ENCODE assay signal across 37 mouse cellular contexts in genomic region chr11:6593406-6593805, GRCm38 (mm10). TPM values are rescaled to one million over a fixed set of nuclear protein-coding genes. Genes with fewer than 3 reads are reported as not detected.
A peak's percentile ranks its signal among the peaks of the same experiment; 100 is the strongest.
DNase-seq lines count a peak whose midpoint lies in the region; ATAC-seq and TF ChIP-seq lines count a peak whose summit lies in the region.
"Had no signal": no experiment of that assay in that cellular context is flagged by ENCODE, and none has a peak within 500 bp of the region (broad histone marks: within the 10 kb centered on the region; RNA-seq: fewer than 3 reads in every experiment).

No protein-coding gene starts in this region.

- DNase-seq in hindbrain, postnatal 0 days (ENCODE audit: low spot score) = no peak
- no peak for DNase-seq in embryonic facial prominence, embryonic 14.5 days (ENCODE audit: low spot score)
- DNase-seq in urinary bladder, postnatal 25 days (ENCODE audit: low spot score) = no peak
- DNase-seq: adrenal gland, adult 2 months; adrenal gland, postnatal 36 days; cerebellum, adult 8-10 months; cerebellum, postnatal 25 days; gastrocnemius, postnatal 14 days; kidney, adult 11 months; lung, adult 18-20 months; lung, postnatal 4 days; midbrain, embryonic 14.5 days; right cerebral cortex, postnatal 25 days; thymus, adult 18-20 months; thymus, postnatal 25 days had no signal

- H3K4me1 ChIP-seq in hindbrain, postnatal 0 days (ENCODE audit: insufficient read depth, low read length) = no peaks in the 10 kb centered on the region
- peaks cover 11% of the 10 kb centered on the region for H3K4me1 ChIP-seq in hindbrain, embryonic 13.5 days (replicated peaks)
- peaks cover 73% of the 10 kb centered on the region for H3K4me1 ChIP-seq in E14TG2a.4 (replicated peaks; ENCODE audit: low read depth, low read length)
- no peaks in the 10 kb centered on the region for H3K4me1 ChIP-seq in embryonic facial prominence, embryonic 14.5 days (ENCODE audit: control insufficient read depth, insufficient read depth, low read length)
- H3K4me1 ChIP-seq in stomach, embryonic 16.5 days (ENCODE audit: control insufficient read depth, insufficient read depth, low read length) = 0 out of 2 replicates have a peak, but pooled peaks cover 3% of the 10 kb centered on the region
- H3K4me1 ChIP-seq: stomach, embryonic 15.5 days had no signal

- H3K4me2 ChIP-seq in hindbrain, postnatal 0 days (ENCODE audit: low read depth, low read length) = no peak overlapping the region
- H3K4me2 ChIP-seq in hindbrain, embryonic 13.5 days = no peak overlapping the region
- H3K4me2 ChIP-seq in embryonic facial prominence, embryonic 14.5 days (ENCODE audit: low read depth, low read length) = no peak overlapping the region
- no peak overlapping the region for H3K4me2 ChIP-seq in stomach, embryonic 16.5 days (ENCODE audit: low read depth, low read length)
- H3K4me2 ChIP-seq: embryonic facial prominence, embryonic 12.5 days; forebrain, embryonic 12.5 days; heart, embryonic 15.5 days; limb, embryonic 13.5 days; neural tube, embryonic 15.5 days; stomach, embryonic 15.5 days had no signal

- ATAC-seq in hindbrain, postnatal 0 days = no peak
- no peak for ATAC-seq in hindbrain, embryonic 13.5 days (ENCODE audit: low FRiP score)
- no peak for ATAC-seq in embryonic facial prominence, embryonic 14.5 days (ENCODE audit: low read depth)
- ATAC-seq in stomach, embryonic 16.5 days (ENCODE audit: insufficient read depth, low FRiP score) = no peak
- ATAC-seq in monocyte, adult 5-6 weeks (replicated peaks; ENCODE audit: insufficient number of reproducible peaks, low FRiP score, low TSS enrichment, poor library complexity, severe bottlenecking) = no peak
- ATAC-seq: lung, postnatal 0 days had no signal

- H3K36me3 ChIP-seq in hindbrain, postnatal 0 days (ENCODE audit: insufficient read depth, low read length) = peaks cover 49% of the 10 kb centered on the region; the same call in 1 of the 2 replicates
- H3K36me3 ChIP-seq in hindbrain, embryonic 13.5 days = peaks cover 97% of the 10 kb centered on the region
- H3K36me3 ChIP-seq in E14TG2a.4 (ENCODE audit: insufficient read depth, low read length) = peaks cover 75% of the 10 kb centered on the region
- peaks cover 97% of the 10 kb centered on the region for H3K36me3 ChIP-seq in embryonic facial prominence, embryonic 14.5 days (ENCODE audit: control insufficient read depth, insufficient read depth, low read length)
- peaks cover 21% of the 10 kb centered on the region for H3K36me3 ChIP-seq in stomach, embryonic 16.5 days (ENCODE audit: control insufficient read depth, insufficient read depth, low read length)

- no peaks in the 10 kb centered on the region for H3K27me3 ChIP-seq in hindbrain, postnatal 0 days (ENCODE audit: insufficient read depth, low read length)
- no peaks in the 10 kb centered on the region for H3K27me3 ChIP-seq in hindbrain, embryonic 13.5 days
- no peaks in the 10 kb centered on the region for H3K27me3 ChIP-seq in E14TG2a.4 (ENCODE audit: insufficient read depth, low read length)
- H3K27me3 ChIP-seq in embryonic facial prominence, embryonic 14.5 days (replicated peaks; ENCODE audit: control insufficient read depth, insufficient read depth, low read length) = no peaks in the 10 kb centered on the region
- H3K27me3 ChIP-seq in stomach, embryonic 16.5 days (ENCODE audit: control insufficient read depth, insufficient read depth, low read length) = no peaks in the 10 kb centered on the region
- H3K27me3 ChIP-seq: embryonic facial prominence, embryonic 12.5 days; forebrain, embryonic 12.5 days; heart, embryonic 15.5 days; limb, embryonic 13.5 days; neural tube, embryonic 15.5 days; stomach, embryonic 15.5 days had no signal

- no peak overlapping the region for H3K9ac ChIP-seq in hindbrain, postnatal 0 days (replicated peaks; ENCODE audit: low read length)
- no peak overlapping the region for H3K9ac ChIP-seq in hindbrain, embryonic 13.5 days
- no peak overlapping the region for H3K9ac ChIP-seq in embryonic facial prominence, embryonic 14.5 days (ENCODE audit: low read depth, low read length)
- no peak overlapping the region; the same call in 1 of the 2 replicates for H3K9ac ChIP-seq in stomach, embryonic 16.5 days (ENCODE audit: low read length)
- H3K9ac ChIP-seq: embryonic facial prominence, embryonic 12.5 days; forebrain, embryonic 12.5 days; heart, embryonic 15.5 days; limb, embryonic 13.5 days; neural tube, embryonic 15.5 days; stomach, embryonic 15.5 days had no signal

- H3K9me3 ChIP-seq in hindbrain, postnatal 0 days (ENCODE audit: low read length) = no peaks in the 10 kb centered on the region
- no peaks in the 10 kb centered on the region for H3K9me3 ChIP-seq in hindbrain, embryonic 13.5 days
- H3K9me3 ChIP-seq in E14TG2a.4 (ENCODE audit: low read length) = no peaks in the 10 kb centered on the region
- H3K9me3 ChIP-seq in embryonic facial prominence, embryonic 14.5 days (ENCODE audit: control insufficient read depth, low read length) = no peaks in the 10 kb centered on the region
- no peaks in the 10 kb centered on the region for H3K9me3 ChIP-seq in stomach, embryonic 16.5 days (replicated peaks; ENCODE audit: control insufficient read depth, low read length)
- H3K9me3 ChIP-seq: embryonic facial prominence, embryonic 12.5 days; forebrain, embryonic 12.5 days; heart, embryonic 10.5 days; heart, embryonic 15.5 days; limb, embryonic 13.5 days; neural tube, embryonic 15.5 days; stomach, embryonic 15.5 days had no signal

- WGBS in hindbrain, postnatal 0 days = 65% methylated on average over 11 of the region's 11 CpGs
- WGBS in hindbrain, embryonic 13.5 days = 77% methylated on average over 11 of the region's 11 CpGs
- WGBS in embryonic facial prominence, embryonic 14.5 days = 65% methylated on average over 9 of the region's 11 CpGs
- WGBS in stomach, embryonic 16.5 days = 70% methylated on average over 11 of the region's 11 CpGs

- TF ChIP-seq CTCF in hindbrain, postnatal 0 days (IDR thresholded peaks at IDR 0.05; ENCODE audit: low read depth) = no peak
- TF ChIP-seq CTCF in E14TG2a.4 (conservative IDR thresholded peaks at IDR 0.05; ENCODE audit: low read length) = no peak

- H3K4me3 ChIP-seq in hindbrain, postnatal 0 days (ENCODE audit: low read length) = no peak overlapping the region
- no peak overlapping the region for H3K4me3 ChIP-seq in hindbrain, embryonic 13.5 days
- peak overlapping the region; percentile 53 for H3K4me3 ChIP-seq in E14TG2a.4 (replicated peaks; ENCODE audit: low read length)
- H3K4me3 ChIP-seq in embryonic facial prominence, embryonic 14.5 days (ENCODE audit: low read depth, low read length) = no peak overlapping the region
- H3K4me3 ChIP-seq in stomach, embryonic 16.5 days (replicated peaks; ENCODE audit: low read length) = no peak overlapping the region
- H3K4me3 ChIP-seq: embryonic facial prominence, embryonic 12.5 days; erythroblast, embryonic 14.5 days; forebrain, embryonic 12.5 days; heart, embryonic 10.5 days; heart, embryonic 15.5 days; limb, embryonic 13.5 days; neural tube, embryonic 15.5 days; stomach, embryonic 15.5 days had no signal

- H3K27ac ChIP-seq in hindbrain, postnatal 0 days = peak overlapping the region; percentile 1; the same call in 1 of the 2 replicates
- H3K27ac ChIP-seq in hindbrain, embryonic 13.5 days = no peak overlapping the region
- peak overlapping the region; percentile 44; the same call in 1 of the 2 replicates for H3K27ac ChIP-seq in embryonic facial prominence, embryonic 14.5 days (replicated peaks; ENCODE audit: low read depth, low read length)
- 0 out of 2 replicates have a peak overlapping the region, but pooled peaks have one; percentile 43 for H3K27ac ChIP-seq in stomach, embryonic 16.5 days (ENCODE audit: low read length)
- H3K27ac ChIP-seq: forebrain, embryonic 12.5 days; heart, embryonic 10.5 days; heart, embryonic 15.5 days; limb, embryonic 13.5 days; neural tube, embryonic 15.5 days had no signal

RNA-seq across cellular contexts. Expression of gene Nacad, which starts 12.4 kb away (rescaled TPM):
- total RNA-seq in hindbrain, postnatal 0 days (2014; rRNA removed) = 84.0 and 84.9 TPM in 2 replicates
- polyA plus RNA-seq in hindbrain, postnatal 0 days (2015; fragmentation: Nextera tagmentation; extraction: Ambion mirVana) = 54.7 and 56.7 TPM in 2 replicates
- 87.6 and 90.0 TPM in 2 replicates for polyA plus RNA-seq in hindbrain, embryonic 13.5 days (2015; fragmentation: Nextera tagmentation; extraction: Ambion mirVana)
- 7.0 and 8.5 TPM in 2 replicates for polyA plus RNA-seq in embryonic facial prominence, embryonic 14.5 days (2014; fragmentation: Nextera tagmentation; extraction: Ambion mirVana)
- polyA plus RNA-seq in stomach, embryonic 16.5 days (2015; fragmentation: Nextera tagmentation; extraction: Ambion mirVana) = 7.2 and 9.4 TPM in 2 replicates
- 0.78 to 2.7 TPM (median 0.85 TPM) in 3 replicates for total RNA-seq in monocyte, adult 5-6 weeks (2017)
- total RNA-seq: granulocyte monocyte progenitor cell, adult 5-6 weeks; megakaryocyte-erythroid progenitor cell, adult 5-6 weeks had no signal

RNA-seq across cellular contexts. Expression of gene Tbrg4, which starts 32.5 kb away (rescaled TPM):
- total RNA-seq in hindbrain, postnatal 0 days (2014; rRNA removed) = 44.0 and 53.5 TPM in 2 replicates
- polyA plus RNA-seq in hindbrain, postnatal 0 days (2015; fragmentation: Nextera tagmentation; extraction: Ambion mirVana) = 31.3 and 34.7 TPM in 2 replicates
- polyA plus RNA-seq in hindbrain, embryonic 13.5 days (2015; fragmentation: Nextera tagmentation; extraction: Ambion mirVana) = 29.2 and 34.0 TPM in 2 replicates
- 33.7 and 35.7 TPM in 2 replicates for polyA plus RNA-seq in embryonic facial prominence, embryonic 14.5 days (2014; fragmentation: Nextera tagmentation; extraction: Ambion mirVana)
- 40.4 and 44.0 TPM in 2 replicates for polyA plus RNA-seq in stomach, embryonic 16.5 days (2015; fragmentation: Nextera tagmentation; extraction: Ambion mirVana)
- 14.7 to 21.2 TPM (median 15.2 TPM) in 3 replicates for total RNA-seq in monocyte, adult 5-6 weeks (2017)

RNA-seq across cellular contexts. Expression of gene Wap, which starts 45.0 kb away (rescaled TPM):
- not detected in 2 replicates for total RNA-seq in hindbrain, postnatal 0 days (2014; rRNA removed)
- not detected in 2 replicates for polyA plus RNA-seq in hindbrain, postnatal 0 days (2015; fragmentation: Nextera tagmentation; extraction: Ambion mirVana)
- not detected in 2 replicates for polyA plus RNA-seq in hindbrain, embryonic 13.5 days (2015; fragmentation: Nextera tagmentation; extraction: Ambion mirVana)
- polyA plus RNA-seq in embryonic facial prominence, embryonic 14.5 days (2014; fragmentation: Nextera tagmentation; extraction: Ambion mirVana) = not detected in 2 replicates
- polyA plus RNA-seq in stomach, embryonic 16.5 days (2015; fragmentation: Nextera tagmentation; extraction: Ambion mirVana) = not detected in 2 replicates
- not detected in 3 replicates for total RNA-seq in monocyte, adult 5-6 weeks (2017)
- total RNA-seq: adrenal gland, adult 2 months; adrenal gland, postnatal 36 days; gastrocnemius, postnatal 14 days; granulocyte monocyte progenitor cell, adult 5-6 weeks; heart, postnatal 25 days; layer of hippocampus, adult 18-20 months; layer of hippocampus, postnatal 10 days; left cerebral cortex, adult 18-20 months; left cerebral cortex, postnatal 25 days; megakaryocyte-erythroid progenitor cell, adult 5-6 weeks had no signal
- polyA plus RNA-seq: adrenal gland, adult 2 months; embryonic facial prominence, embryonic 12.5 days; erythroblast, embryonic 14.5 days; forebrain, embryonic 12.5 days; heart, embryonic 10.5 days; heart, embryonic 15.5 days; hindbrain, embryonic 11.5 days; kidney, embryonic 14.5 days; limb, embryonic 13.5 days; lung, postnatal 0 days; midbrain, embryonic 14.5 days; neural tube, embryonic 15.5 days; stomach, embryonic 15.5 days had no signal

RNA-seq across cellular contexts. Expression of gene Ccm2, which starts 46.7 kb away (rescaled TPM):
- 62.8 and 77.5 TPM in 2 replicates for total RNA-seq in hindbrain, postnatal 0 days (2014; rRNA removed)
- 74.1 and 80.2 TPM in 2 replicates for polyA plus RNA-seq in hindbrain, postnatal 0 days (2015; fragmentation: Nextera tagmentation; extraction: Ambion mirVana)
- polyA plus RNA-seq in hindbrain, embryonic 13.5 days (2015; fragmentation: Nextera tagmentation; extraction: Ambion mirVana) = 94.1 and 99.0 TPM in 2 replicates
- 93.5 and 93.7 TPM in 2 replicates for polyA plus RNA-seq in embryonic facial prominence, embryonic 14.5 days (2014; fragmentation: Nextera tagmentation; extraction: Ambion mirVana)
- 64.9 and 66.5 TPM in 2 replicates for polyA plus RNA-seq in stomach, embryonic 16.5 days (2015; fragmentation: Nextera tagmentation; extraction: Ambion mirVana)
- 148 to 199 TPM (median 172 TPM) in 3 replicates for total RNA-seq in monocyte, adult 5-6 weeks (2017)
